Mouse (Mus musculus) kidney, adult 2 months (tissue): ENCODE measurements around the gene Uba6.

ENCODE experiments used
- CTCF ChIP-seq: fragments of 200-500 bp; conservative IDR thresholded peaks from 2 replicates; pipeline ENCODE4 v1.5.1; 2011; ENCODE audit warnings: low read depth, mild to moderate bottlenecking, control low read depth, low read length, moderate library complexity, mixed read lengths; ENCODE audit not compliant: insufficient read depth, insufficient read length
- POLR2A ChIP-seq: fragments of 200-500 bp; IDR thresholded peaks from one replicate; pipeline ENCODE4 v1.6.1; 2011; ENCODE audit warnings: low read depth, low read length, control low read depth

DNA sequence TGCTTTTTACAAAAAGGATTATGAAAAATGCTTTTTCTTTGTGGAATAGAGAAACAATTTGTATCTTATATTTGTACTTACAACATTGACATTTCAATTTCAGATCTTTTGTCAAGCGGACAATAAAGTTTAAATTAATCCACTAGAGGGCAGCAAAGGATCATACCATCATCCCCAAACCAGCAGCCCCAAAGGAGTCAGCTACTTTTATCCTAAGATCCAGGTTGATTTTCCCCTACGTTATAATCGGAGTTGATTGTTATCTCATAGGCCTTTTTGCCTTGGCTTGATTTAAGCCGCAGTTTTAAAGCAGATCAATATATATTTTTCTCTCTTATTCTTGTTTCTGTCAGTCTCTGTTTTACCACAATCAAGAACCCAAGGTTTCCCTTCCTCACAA, 18.8 kb upstream of the Uba6 start:
- TF ChIP-seq CTCF (no peak), POLR2A (no peak)
